Mouse (Mus musculus) urinary bladder, adult 18-20 months (tissue): ENCODE data around the gene Lsm7.

ENCODE experiments used
- DNase-seq, 2 experiments: peaks; one replicate each; pipeline ENCODE4 v3.0.0; 2022; ENCODE audit warnings: low spot score in 2 of 2, mixed read lengths in 2 of 2

The Lsm7 gene

DNA sequence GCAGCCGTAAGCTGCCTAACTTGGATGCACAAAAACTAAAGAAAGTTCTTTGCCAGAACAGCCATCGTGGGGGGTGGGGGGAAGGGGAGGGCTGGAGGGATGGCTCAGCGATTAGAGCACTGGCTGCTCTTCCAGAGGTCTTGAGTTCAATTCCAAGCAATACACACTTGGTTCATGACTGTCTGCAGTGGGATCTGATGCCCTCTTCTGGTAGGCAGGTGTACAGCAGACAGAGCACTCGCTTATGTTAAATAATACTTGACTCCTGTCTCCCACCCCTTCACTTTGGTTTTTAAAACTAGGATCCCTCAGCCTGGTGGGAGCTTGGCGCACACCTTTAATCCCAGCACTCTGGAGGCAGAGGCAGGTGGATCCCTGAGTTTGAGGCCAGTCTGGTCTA lies 21.0 kb upstream of the Lsm7 start:
- peak in 1 of 2 experiments; percentile 38 for DNase-seq

DNA sequence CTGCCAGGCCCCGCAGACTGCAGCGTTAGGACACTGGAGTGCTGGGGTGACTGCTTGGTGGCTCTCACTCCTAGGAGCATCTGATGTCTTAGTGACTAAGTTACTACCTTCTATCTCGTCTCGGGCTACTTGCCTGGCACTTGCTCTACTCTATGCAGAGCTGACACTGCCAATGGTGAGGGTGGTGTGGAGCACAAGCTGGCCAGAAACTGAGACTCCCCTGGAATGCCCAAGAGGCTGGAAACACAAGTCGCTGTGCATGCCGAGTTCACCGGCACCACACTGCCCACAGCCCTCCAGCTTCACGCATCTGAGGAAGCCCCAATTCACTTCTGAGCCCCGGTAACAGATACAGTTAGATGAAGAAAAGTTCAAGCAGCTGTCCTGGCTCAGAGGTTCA lies 19.0 kb upstream of the Lsm7 start:
- no peak for DNase-seq

DNA sequence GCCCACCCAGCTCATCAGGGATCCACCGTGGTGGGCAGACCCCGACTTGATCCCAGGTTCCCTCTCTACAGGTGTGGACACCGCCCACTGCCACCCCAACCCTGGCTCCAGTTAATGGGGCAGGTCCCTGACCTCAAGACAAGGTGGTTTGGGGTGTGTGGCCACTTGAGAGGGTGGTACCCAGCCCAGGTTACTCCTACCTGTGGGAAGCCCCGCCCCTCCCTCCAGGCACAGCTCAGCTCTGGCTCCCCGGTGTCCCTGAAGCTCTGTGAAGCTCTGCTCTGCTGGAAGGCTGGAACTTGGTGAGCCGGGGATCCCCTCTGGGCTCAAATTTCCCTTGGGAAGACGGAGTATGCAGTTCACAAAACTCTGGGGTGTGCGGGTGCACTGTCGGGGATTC lies 16.6 kb upstream of the Lsm7 start, which contains the start of gene Tmprss9:
Tmprss9 (plus strand) TSS at position 268 of the 400 bp plus-strand sequence.
- DNase-seq, result no peak

DNA sequence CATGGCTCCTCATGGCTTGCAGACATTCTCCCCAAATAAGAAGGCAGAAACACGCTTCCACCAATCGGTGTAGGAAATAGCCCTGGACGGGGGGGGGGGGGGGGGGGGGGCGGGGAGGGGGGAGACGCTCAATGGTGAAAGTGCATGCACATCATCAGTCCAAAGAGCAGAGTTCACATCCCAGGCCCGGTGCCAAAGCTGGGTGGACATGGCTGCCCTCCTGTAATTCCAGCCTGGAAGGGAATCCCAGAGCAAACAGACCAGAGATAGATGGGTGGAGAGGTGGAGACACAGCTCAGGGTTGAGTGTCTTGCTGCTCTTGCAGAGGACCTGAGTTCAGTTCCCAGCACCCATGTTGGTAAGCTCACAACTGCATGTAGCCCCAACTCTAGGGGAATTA lies 16.0 kb upstream of the Lsm7 start:
- no peak for DNase-seq

DNA sequence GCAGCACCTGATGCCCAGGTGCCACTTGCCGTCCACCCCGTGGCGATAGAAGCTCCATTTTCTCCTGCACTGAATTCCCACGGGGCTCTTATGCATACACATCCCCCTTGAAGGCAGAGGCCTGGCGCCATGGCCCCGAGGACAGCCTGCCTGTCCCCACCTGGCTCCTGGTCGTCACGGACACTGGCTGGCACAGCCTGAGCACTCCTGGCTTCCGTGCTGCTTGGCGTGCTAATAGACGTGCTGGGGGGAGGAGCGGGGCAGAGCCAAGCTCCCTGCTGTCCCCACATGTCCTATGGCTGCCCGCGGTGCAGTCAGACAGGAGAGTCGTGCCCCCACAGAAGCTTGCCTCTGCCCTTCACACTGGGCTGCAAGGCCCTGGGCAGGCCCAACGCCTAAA lies 9.4 kb upstream of the Lsm7 start:
- DNase-seq, result no peak

DNA sequence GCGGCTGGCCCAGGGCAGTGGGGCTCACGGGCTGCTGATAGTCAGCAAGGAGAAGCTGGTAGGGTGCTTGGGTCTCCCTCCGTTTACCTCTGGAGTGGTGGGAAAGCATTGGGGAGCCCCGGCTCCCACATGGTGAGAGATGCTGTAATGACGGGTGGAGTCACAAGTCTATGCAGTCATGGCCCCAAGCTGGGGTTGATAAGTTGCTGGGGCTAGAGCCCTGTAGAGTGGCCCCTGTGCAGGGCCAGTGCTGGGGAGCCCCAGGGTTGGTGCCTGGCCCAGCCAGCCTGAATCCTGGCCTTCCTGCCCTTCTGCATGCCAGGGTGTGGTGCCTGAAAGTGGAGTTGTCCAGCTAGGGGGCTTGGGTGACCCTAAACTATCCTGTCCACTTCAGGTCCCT lies 7.3 kb upstream of the Lsm7 start:
- DNase-seq, result no peak

DNA sequence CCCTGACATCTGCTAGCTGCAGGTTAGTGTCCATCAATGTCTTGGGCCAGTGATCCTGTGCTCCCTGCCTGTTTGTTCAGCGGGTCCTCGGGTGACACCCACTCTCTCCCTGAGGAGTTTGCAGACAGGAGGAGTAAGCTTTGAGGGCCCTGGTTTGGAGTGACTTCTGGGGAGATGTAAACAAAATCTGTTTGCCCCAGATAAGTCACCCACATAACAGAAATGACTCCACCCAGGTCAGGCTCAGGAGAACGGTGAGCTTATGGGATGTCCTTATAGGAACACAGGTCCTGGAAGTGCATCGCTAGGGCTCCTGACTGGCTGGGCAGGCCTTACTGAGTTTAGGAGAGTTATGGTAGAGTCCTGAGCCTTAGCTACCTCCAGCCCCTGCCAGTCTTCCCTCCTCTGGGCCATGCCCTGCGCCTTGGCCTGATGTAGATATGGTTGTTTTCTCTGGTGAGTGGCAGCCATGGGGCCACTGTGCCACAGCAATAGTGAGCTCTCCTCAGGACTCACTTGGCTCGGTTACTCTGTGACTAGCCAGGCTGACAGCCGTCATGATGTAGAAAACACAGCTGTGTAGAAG lies 3.4 kb upstream of the Lsm7 start:
- DNase-seq, result no peak

DNA sequence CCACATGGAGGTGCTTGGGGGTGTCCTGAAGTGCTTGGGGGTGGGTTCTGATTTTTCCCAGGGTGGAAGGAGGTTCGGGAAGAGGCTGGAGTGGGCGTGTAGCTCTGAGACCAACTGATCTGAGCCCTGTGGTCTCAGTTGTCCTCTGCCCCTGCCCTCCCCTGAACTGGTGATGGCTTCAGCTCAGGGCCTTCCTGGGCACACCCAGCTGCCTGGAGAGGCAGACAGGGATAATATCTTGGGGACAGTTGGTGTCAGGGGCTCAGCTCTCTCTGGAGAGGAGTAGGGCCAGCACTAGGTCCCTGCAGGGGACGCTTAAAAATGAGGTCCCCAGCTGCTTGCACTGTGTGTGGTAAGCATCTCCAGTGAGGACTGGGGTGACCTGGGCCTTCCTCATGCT lies 2.8 kb upstream of the Lsm7 start:
- DNase-seq, result no peak

DNA sequence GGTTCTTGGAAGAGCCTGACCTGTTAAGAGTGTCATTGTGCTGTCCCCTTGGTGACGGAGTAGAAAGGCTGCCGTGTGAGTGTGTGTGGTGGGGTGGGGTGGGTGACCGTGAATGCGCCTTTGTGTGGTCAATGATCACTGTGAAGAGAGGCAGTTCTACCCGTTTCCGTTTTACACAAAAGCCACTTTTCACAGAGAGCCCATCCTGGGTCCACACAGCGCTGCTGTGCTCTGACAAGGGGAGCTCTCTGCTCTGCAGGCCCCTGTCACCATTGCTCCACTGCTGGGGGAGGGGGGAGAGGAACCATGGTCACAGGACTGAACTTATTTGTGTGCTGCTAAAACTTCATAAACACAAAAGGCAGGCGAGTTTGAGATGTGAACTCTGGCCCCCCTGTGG lies 2.4 kb upstream of the Lsm7 start:
- DNase-seq, result no peak

DNA sequence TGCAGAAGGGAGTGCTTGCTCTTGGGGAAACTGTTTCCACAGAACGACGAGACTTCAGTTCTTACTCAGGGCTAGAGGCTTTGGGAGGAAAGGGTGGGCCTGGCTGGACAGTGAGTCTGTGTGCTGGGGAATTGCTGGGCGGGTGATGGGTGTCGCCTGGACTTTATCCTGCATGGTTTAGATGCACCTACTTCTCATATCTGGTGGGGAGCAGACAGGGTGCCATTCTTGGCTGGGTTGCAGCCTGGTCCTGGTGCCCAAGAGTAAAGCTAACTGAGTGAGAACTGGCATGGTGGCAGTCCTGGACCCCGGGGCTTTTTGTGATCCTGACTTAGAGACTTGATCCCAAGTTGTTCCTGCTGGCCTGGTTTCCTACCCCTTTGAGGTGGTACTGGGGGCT lies 1.9 kb upstream of the Lsm7 start:
- no peak for DNase-seq

DNA sequence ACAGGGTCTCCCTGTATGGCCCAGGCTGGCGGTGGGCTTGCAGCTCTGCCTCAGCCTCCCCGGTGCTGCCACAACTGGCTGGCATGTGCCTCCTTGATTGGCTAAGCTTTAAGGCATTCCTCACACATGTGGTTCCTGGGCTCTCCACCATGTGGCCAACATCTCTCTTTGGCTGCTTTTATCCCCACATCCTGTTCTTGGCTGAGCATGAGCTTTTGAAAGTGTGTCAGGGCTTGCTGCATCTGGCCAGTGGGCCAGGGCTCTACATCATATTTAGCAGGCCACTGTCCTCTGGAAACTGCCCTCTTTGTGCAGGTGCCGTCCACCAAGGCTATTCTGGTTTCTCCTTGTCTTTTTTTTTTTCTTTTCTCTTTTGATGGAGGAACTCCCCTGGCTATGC lies 1.3 kb upstream of the Lsm7 start:
- DNase-seq, result no peak

DNA sequence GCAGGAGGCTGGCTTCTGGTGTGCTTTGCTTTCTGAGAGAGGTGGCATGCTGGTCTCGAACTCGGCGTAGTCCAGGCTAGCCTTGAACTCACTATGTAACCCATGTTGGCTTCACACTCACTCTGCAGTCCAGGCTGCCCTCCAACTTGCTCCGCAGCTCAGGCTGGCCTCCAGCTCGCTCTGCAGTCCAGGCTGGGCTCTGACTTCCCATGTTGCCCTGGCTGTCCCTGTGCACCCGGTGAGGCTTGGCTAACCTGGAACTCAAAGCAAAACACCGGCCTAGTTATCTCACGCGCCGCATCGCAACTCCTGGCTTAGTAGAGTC lies 702 bp upstream of the Lsm7 start:
- no peak for DNase-seq

DNA sequence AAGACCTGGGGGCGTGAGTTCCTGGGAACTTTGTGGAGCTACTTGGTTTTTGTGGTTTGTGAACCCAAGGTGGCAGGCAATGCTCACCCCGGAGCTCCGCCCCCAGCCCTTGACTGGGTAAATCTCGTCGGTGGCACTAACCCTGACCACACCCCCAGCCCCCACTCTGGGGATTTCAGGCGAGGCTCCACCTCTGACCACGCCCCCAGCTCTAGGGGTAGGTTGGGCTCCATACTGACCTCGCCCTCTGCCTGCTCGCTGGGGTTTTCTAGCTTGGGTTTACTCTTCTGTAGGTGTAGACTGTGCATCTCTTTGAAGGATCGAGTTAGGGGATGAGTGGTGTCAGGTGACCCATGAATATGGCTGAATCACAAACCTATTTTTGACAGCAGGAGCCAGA lies 6.4 kb downstream of the Lsm7 start:
- DNase-seq, result no peak

DNA sequence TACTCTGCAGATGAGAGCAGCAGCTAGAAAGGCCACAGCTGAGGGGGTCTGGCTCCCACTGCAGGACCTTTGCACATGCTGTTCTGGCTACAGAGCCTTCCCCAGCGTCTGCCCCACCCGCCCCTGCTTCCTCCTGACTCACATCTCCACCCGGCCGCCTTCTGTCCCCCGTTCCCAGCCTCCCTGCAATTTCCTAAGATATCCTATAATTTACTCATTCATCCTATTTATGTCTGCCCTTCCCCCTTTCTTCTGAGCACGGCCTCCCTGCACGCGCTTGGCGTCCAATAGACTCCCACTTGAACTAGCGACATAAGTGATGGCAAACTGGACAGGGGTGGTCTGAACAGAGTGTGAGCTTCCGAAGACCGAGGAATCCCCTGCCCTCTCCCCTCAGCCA lies 9.3 kb downstream of the Lsm7 start:
- no peak for DNase-seq

DNA sequence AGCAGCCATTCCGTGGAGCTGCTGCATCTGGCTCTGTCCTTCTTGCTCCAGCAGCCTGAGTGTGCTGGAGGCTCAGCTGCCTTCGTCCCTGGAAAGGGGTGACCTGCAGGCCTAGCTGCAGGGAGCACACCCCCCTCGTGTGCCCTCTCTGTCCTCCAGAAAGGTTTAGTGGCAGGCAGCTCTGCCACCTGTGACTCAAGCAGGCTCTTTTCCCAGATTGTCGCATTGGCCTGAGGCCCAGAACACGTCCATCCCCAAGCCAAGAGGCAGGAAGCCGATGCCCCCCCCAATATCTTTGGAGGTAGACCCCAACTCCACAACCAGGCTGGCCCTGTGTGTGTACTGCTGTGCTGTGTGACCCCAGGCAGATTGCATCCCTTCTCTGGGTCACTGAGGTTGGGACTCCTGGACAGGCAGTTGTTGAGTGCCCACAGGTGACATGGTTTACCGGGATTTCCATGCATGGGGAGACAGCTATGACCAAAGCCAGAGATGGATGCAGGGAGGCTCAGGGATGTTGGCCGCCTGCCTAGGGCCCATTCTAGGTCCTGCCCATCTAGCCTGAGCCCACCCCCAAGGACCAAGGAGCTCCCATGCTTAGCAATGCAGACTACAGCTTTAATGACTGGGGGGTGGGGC lies 9.8 kb downstream of the Lsm7 start:
- no peak for DNase-seq

DNA sequence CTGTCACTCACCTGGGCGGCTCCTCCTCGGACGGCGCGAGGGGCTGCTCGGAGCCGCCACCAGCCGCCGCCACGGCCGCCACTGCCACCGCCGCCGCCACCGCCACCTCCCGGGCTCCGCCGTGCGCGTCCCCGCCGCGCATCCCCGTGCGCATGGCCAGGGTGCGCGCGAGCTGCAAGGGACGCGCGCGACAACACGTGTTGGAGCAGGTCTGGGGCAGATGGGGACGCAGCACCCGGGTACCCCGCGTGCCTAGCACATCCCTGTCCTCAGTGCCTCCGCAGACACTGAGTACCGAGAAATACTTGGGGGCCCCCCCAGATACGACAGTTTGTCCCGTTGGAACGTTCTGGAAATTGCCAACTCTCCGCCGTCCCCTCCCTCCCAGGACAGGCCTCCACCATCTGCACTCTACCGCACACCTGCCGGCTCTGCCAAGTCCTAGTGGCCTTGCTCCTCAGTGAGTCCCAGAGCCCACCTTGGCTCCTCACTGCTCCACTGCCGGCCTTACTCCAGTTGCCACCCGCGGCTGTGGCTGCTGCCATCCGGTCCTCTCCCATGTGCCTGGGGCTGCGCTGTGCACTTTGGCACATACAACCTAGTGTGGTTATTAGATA lies 11.0 kb downstream of the Lsm7 start, which contains the start of gene Lingo3:
Lingo3 (minus strand) TSS at position 109 of the 617 bp plus-strand sequence.
- no peak for DNase-seq

DNA sequence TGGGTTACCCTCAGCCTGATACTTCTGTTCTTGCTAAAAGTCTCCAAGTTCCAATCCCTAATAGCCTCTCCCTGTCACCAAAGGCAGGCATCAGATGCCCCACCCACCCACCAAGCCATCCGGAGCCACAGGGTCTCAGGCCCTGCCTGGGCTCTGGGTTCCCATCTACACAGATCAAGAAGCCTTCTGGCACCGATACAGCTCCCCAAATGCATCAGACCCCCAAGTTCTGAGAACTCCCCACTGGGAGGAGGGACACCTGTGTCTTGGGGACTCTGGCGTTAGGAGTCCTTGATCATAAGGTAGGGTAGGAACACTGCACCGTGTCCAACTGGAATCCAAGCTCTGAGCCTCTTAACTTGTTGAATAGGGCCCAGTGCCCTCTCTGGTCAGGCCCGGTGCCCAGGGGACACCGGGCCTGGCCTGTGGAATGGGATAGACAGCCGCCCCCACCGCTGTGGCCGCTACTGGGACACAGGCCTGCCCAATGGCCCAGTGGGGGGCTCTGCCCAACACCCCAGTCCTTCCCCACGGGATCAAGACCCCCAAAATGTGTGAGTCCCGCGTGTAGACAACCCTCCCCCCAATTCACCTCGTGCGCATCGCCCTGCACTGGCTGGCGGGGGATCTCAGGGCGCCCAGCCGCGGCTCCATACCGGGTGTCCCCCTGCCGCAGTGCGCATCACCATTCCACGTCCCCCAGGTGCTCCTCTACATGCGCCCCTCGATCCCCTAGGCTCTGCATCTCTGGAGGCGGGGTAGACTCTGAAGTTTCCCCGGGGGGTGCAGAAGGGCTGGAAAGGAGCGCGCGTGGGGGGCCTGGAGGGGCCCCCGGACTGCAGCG lies 11.7 kb downstream of the Lsm7 start:
- DNase-seq, result no peak

DNA sequence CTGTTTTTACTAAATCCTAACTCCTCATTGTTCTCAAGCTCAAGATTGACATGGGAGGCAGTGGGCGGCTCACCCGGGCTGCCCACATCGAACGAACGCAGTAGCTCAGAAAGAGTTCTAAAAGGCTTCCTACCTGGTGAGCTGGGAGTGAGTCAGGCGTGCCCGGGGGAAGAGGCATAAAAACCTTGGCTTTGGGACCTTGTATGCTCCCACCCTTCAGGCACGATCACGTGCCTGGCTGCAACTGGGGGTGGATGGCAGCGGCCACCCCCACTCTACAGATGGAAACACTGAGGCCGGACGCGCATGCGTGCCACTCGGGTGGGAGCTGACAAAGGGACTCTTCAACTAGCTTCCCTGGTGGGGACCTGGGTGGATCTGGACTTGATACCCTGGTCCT lies 12.7 kb downstream of the Lsm7 start:
- DNase-seq, result no peak

DNA sequence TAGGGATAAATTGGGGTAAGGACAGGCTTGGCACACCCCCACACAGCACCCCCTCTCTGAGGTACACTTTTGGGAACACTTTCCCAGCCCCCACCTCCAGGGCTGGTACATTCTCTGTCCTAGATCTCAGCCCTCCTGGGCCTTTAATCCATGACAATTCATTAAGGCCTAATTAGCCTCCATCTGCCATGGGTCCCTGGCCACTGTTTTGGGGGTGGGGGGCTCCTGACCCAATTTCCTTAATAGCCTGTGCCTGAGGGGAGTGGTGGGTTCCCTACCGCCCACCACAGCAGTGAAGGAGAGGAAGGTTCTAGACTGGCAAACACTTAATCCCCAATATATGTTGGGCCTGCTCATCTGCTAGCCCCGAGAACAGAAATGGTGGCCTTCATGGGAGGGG lies 13.3 kb downstream of the Lsm7 start:
- DNase-seq, result no peak

DNA sequence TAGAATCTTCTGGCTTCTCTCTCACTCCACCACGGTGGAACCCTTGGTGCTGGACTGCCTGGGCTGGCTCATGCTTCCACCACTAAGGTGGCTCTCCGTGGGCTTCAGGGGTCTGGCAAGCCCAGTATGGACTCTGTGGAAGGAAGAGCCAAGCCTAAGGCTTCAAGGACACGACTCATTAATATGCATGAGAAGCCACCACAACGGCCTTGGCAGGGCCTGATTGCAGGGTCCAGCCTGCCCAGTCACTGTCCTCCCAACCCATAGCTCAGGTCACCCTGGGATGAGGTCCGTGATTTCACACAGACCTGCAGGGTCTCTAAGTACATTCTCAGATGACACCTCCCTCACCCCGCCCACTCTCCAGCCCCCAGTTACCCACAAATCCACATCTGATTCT lies 15.2 kb downstream of the Lsm7 start:
- no peak for DNase-seq

DNA sequence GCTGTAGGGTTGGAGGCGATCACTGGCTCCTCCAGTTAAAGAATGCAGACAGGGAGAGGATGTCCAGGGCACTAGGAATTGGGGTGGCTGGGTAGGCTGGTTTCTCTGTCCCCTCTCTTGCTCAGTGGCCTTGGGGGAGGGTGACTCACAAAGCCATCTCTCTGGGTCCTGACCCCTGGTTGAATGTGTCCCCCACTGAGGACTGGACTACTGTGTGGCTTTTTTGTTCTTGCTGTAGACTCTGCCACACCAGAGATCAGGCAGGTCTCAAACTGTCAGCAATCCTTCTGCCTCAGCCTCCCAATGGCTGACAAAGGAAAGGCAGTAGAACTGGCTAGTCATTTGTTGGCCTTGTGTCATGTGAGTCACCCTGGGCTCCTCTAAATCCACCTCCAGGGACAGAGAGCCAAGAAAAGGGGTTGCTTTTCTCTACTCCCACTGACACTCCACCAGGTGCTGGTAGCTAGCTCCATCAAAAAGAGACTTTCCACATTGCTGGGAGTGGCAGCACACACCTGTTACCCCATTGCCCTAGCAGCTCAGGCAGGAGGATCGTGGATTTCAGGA lies 16.6 kb downstream of the Lsm7 start:
- DNase-seq, result no peak

DNA sequence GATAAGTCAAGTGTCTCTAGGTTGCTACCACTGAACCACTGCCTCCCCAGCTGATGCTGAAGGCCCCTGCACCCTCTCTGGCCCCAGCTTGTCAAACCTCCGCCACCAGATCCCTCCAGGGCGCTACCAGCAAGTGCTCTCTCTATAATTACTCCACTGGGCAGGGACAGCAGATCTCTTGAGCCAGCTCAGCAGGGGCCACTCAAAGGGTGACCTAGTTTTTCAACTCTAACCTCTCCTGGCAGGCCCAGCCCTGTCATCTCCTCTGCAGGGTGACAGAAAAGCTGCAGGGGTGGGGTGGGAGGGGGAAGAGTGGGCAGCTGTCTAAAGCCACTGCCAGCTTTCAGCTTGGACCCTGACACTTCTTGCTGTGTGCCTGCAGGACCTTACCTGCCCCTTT lies 17.2 kb downstream of the Lsm7 start:
- DNase-seq, result no peak
